Mouse (Mus musculus) left cerebral cortex, adult 11 months (tissue): ENCODE results near the gene Cadm3.

ENCODE experiments used
- DNase-seq: peaks from one replicate; pipeline ENCODE4 v3.0.0; 2022; ENCODE audit warnings: low spot score

Cadm3 gene

DNA sequence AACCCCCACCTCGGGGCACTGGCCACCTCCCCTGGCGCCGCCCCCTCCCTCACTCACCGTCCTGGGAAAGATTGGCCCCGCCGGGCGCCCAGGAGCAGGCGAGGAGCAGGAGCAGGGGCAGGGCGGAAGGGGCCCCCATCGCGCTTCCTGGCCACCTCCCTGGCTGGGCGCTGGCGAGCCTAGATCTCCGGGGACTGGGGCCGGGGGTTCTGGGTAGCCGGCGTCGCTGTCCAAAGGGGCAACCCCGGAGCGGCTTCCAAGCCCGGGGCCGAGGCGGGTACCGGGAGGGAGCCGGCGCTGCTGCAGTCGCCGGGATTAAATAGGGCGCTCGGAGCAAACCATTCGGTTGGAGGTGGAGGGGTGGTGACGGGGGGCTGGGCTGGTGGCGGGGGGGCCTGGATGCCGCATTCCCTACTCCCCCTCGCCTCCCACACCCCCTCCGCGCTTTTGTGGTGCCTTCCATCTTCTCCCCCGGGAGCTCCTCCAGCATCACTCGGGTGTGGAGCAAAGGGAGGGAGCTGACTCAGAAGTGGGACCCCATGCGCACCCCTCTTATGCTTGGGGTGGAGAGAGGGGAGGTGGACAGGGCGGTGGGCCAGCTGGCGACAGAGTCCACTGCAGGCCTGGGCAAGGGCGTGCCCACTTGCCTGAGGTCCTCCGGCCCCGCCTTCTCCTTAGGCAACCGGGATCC is at the start of gene Cadm3:
Gene Cadm3, minus strand, starts transcription at position 340 of the 691 bp plus-strand sequence.
- DNase-seq = peak; percentile 47

DNA sequence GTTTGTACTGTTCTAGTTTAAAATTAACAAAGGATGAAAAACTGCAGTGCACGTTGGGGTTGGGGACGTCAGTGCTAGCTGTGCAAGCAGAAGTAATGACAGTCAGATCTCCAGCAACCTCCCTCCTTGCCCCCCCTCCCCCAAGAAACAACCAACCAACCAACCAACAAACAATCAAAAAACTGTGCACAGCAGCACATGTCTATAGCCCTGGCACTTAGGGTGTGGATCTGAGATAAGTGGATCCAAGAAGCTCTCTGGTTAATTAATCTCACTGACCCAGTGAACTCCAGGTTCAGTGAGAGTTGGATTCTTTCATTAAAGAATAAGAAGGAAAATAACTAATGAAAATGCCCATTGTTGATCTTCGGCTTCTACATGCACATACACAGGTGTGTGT is 47.1 kb upstream of the Cadm3 start:
- no peak for DNase-seq

DNA sequence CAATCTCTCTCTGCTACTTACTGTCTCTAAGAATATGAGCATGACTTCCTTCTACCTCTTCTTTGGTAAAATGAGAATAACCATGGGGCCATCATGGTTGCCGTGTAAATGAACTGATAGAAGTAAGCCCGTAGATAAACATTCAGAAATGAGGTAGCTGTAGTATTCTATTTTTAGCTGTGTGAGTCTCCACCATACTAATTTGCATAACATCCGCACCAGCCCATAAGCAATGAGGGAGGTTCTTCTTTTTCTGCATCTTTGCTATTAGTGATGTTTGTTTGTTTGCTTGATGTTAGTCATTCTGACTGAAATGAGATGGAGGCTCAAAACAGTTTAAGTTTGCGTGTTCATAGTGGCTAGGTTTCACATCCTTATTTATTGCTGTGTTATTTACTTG is 44.4 kb upstream of the Cadm3 start:
- no peak for DNase-seq

GRCm38 (mm10) chr1:173409066-173409465 is 41.6 kb upstream of the Cadm3 start:
- DNase-seq = no peak

DNA sequence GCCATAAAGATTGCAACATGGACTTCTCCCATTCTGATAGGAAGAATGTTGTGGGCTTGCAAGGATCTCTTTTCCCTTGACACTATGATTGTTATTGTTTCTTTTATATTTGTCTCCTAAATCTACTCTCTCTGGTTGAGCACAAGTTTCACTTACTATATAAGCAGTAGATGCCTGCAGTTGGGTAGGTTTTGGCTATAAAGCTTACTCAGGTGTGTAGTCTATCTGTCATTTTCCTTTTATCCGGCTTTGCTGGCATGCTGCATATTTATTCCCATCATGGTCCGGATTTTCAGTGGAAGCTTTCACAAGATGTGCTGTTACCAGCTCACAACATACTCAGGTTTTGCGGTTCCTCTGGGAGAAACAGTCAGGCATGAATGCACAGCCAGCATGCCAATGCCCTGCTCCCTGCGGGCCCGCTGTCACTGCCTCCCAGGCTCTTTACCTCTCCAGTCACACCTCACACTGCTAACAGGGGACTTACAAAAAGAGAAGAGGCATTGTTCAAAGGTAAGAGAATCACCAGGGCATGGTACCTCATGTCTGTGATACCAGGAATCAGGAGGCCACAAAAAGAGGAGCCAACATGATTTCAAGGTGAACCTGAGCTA is 37.3 kb upstream of the Cadm3 start:
- no peak for DNase-seq

- peak; percentile 22 for DNase-seq
Measured at GRCm38 (mm10) chr1:173398323-173398970, 31.0 kb upstream of the Cadm3 start.

- no peak for DNase-seq
Measured at GRCm38 (mm10) chr1:173391754-173392153, 24.3 kb upstream of the Cadm3 start.

DNA sequence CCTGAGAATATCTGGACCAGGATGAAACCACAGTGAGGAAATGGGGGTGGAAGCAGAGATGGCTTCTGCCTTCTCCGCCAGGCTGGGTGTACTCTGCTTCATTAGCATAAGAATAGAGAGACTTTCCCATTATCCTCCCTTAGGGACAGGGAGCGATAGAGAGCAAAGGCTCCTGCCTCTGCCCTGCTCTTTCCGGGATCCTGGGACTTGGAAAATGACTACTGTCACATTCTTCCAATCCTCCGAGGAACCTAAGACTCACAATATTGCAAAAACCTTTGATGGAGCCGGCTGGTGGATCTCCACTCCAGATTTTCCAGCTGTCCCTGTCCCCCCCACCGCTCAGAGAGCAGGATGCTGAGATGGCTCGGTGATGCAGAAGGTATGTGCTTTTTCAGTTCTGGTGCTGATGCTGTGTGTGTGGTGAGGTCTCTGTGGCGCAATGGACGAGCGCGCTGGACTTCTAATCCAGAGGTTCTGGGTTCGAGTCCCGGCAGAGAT is 22.5 kb upstream of the Cadm3 start:
- DNase-seq = peak; percentile 92

- DNase-seq = no peak
Measured at GRCm38 (mm10) chr1:173389431-173389830, 21.9 kb upstream of the Cadm3 start.

GRCm38 (mm10) chr1:173381436-173381835 is 13.9 kb upstream of the Cadm3 start:
- no peak for DNase-seq

DNA sequence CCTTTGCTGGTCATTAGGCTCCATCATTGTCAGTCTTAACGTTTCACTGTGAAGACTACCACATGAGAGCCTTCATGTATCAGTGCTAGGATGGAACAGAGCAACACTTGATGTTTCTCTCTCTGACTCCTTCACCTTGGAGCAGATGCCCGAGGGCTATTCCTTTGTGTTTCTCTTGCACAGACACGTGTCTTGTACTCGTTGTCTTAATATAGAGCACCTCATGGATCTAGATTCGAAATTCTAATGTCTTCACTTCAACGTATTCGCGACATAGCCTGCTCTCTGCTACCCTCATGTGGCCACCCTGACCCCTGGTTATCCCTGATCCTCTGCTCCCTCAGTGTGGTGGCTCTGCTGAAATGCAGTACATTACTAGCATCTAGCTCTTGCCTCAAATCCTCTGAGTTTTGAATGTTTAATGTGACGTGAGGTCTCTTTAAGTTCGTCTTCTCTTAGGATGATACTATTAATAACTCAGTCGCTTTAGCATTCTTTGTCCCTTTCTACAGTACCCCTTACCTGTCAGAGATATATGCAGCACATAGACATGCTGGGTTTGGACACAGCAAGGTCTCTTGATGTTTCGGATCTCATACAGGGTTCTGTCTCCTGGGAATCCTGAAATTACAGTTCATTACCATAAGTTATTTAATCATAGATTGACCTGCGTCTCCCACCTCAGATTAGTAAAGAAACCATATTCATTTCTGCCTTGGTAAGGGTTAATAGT is 10.1 kb upstream of the Cadm3 start:
- peak; percentile 73 for DNase-seq

- DNase-seq = no peak
Measured at GRCm38 (mm10) chr1:173374020-173374419, 6.5 kb upstream of the Cadm3 start.

DNA sequence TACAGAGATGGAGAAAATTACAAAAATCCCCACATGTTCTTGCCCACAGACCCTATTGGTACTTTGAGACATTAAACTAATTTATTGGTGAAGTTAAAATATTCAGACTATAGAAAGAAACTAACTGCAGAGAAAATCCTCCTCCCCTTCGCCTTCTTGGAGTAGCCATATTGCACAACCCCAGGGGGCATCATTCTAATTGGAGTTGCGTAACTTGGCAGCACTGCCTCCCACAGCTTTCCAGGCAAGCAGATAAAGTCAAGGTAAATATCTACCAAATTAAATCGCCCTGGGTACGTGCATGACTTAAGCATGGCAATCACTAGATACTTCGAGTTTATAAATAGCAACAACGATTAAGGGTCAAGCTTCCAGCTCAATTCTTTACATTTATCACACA is 4.1 kb upstream of the Cadm3 start:
- DNase-seq = no peak

DNA sequence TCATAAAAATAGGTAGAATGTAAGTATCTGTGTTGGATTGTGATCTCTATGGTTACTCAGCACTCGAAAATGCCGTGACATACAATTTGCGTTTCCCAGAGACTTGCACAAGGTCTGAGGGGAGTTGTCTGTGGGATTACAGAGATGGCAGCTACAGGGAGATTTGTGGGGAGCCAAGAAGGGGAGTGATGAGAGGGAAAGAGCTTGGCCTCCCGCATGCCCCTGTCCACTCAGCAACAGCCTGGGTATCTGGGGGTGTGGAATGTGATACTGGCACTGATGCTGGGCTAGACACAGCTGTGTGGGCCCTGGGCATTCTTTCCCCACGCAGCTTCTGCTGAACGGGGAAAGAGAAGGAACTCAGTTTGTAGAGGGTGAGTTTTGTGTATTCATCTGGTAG is 3.0 kb upstream of the Cadm3 start:
- no peak for DNase-seq

DNA sequence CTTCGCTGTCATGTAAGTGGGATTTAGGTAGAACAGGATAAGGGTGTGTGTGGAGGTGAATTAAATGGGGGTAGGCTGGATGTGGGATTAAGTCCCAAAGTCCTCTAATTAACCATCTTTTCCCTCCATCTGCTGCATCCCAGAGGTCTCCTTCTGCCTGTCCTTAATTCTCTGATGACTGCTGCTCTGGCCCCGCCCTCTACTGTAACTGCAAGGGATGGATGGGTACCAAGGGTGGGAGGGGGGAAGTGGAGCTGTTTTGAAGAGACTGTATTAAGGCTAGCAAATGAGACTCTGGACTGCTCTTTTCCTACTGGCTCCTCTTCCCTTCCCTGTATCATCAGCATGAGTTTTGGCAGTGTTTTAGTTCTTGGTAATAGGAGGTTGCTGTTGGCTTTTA is 2.1 kb upstream of the Cadm3 start:
- no peak for DNase-seq

GRCm38 (mm10) chr1:173366701-173367355 is 667 bp downstream of the Cadm3 start:
- peak; percentile 47 for DNase-seq

- no peak for DNase-seq
Measured at GRCm38 (mm10) chr1:173365970-173366409, 1.5 kb downstream of the Cadm3 start.

- no peak for DNase-seq
Measured at GRCm38 (mm10) chr1:173364125-173364800, 3.2 kb downstream of the Cadm3 start.

- DNase-seq = no peak
Measured at GRCm38 (mm10) chr1:173363436-173363835, 4.1 kb downstream of the Cadm3 start.

DNA sequence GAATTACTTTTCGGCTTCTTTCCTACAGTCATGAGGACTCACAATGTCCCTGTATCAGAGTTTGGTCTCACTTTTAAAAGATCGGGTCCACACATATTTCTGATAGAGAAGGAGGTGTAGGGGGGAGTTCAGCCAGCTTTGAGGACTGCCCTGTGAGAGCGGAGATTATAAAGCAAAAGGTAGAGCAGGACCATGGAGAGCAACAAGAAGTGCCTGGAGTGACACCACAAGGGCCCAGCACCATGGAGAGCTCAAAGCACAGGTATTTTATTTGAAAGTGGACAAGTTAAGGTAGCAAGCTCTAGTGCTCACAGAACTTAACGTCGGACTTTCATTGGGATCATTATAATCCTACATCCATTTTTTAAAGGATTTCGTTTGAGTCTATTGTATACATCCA is 5.8 kb downstream of the Cadm3 start:
- DNase-seq = no peak

GRCm38 (mm10) chr1:173359590-173360290 is 7.8 kb downstream of the Cadm3 start:
- DNase-seq = no peak
